Mouse (Mus musculus) gastrocnemius, adult 2 months (tissue): ENCODE data around the gene 1700007K13Rik. TPM values are rescaled to one million over a fixed set of nuclear protein-coding genes. Genes with fewer than 3 reads are reported as not detected.

ENCODE experiments used
- DNase-seq: peaks from one replicate; pipeline ENCODE4 v3.0.0; 2022
- H3K27ac ChIP-seq: fragments of 200-600 bp; 2 replicates; pipeline ENCODE4 v1.8.1; 2022; ENCODE audit warnings: mild to moderate bottlenecking
- H3K4me3 ChIP-seq: fragments of 200-600 bp; 2 replicates; pipeline ENCODE4 v1.8.1; 2022; ENCODE audit warnings: mild to moderate bottlenecking, moderate library complexity
- CTCF ChIP-seq: fragments of 200-600 bp; IDR thresholded peaks from 2 replicates; pipeline ENCODE4 v1.8.1; 2022; ENCODE audit warnings: antibody characterized with exemption, mild to moderate bottlenecking, moderate library complexity
- intact Hi-C: fragments of 180-260 bp; cut with DNase I; formaldehyde crosslinking; loops from one replicate; pipeline ENCODE4 v1.15.1; 2025
- total RNA-seq, 2 experiments: library from RNA; stranded (reverse); gene quantifications; 2 replicates each; pipeline ENCODE4 v1.2.3; 2021

Gene 1700007K13Rik
- total RNA-seq, 2 experiments from 2014 or later: 0.33 to 0.36 TPM

DNA sequence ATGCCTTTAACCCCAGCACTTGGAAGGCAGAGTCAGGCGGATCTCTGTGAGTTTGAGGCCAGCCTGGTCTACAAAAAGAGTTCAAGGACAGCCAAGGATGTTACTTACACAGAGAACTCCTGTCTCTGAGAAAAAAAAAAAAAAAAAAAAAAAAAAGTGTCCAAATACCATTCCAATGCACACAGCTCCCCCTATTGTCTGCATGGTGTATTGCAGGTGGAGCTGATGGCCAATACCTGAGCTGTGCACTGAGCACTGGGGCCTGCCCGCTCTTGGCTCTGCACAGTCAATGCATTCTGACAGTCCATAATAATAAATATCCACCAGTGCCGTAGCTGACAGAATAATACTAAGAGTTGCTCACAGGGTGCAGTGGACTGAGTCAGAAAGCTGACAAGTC lies 2.2 kb downstream of the 1700007K13Rik start:
- DNase-seq: peak; percentile 66

DNA sequence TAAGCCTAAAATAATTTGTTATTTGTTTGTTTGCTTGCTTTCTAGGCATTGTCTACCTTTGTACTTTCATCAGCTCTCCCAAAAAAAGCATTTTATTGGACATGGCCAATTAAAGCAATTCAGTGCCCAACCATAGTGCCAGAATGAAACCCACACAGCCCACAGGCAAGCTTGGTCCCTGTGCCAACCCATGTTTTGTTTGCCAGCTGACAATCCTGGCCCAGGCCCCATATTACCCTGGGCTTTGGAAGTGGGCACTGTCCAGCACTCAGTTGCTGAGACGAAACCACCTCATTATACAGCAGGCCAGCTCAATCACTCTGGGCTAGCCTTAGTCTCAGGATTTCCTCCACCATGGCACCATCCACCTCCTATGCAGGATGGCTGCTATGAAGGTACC lies 9.5 kb downstream of the 1700007K13Rik start:
- no peak for TF ChIP-seq CTCF
- intact Hi-C loops: no loop called here
- DNase-seq: no peak

More for the DNA sequence above, 2.2 kb downstream of the 1700007K13Rik start:
- intact Hi-C loops: no loop called here
- Histone ChIP-seq H3K4me3 (no peak overlapping the region), H3K27ac (no peak overlapping the region)
- TF ChIP-seq CTCF: peak; percentile 78

DNA sequence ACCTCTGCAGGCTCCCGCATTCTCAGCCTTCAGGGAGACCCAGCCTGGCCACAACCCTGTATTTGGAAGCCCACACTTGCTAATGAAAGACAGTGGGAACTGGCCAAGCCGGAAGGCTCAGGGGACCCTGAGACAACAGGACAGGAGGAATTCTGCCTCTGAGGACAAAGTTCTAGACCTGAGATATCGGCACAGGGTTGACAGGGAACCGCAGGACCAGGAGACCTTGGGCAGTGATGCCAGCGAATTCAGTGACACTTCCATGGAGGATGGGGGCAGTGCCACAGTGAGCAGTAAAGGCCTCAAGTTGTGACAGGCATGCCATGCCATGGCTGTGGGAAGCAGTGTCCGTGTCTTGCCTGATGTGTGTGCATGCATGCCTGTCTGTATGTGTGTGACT lies 12.6 kb downstream of the 1700007K13Rik start:
- DNase-seq: no peak
- intact Hi-C loops: no loop called here
- no peak for TF ChIP-seq CTCF
- Histone ChIP-seq H3K4me3 (no peak overlapping the region), H3K27ac (no peak overlapping the region)

More for the DNA sequence above, 9.5 kb downstream of the 1700007K13Rik start:
- H3K27ac ChIP-seq: no peak overlapping the region
- H3K4me3 ChIP-seq: no peak overlapping the region

DNA sequence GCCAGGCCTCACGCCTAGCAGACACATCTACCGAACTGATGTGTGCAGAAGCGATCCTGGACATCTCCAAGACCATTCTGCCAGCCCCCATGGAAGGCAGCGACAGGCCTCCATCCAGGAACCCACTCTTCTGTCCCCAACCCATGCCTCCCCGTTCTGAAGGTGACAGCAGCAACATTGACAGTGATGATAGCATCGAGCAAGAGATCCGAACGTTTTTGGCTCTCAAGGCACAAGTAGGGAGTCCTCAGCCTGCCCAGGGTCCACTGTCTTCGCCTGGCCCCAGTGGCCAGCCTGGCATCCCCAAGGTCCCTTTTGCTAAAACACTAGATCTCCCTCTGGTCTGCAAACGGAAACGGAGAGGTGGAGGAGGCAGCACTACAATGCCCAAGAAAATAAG lies 14.5 kb downstream of the 1700007K13Rik start:
- no peak for DNase-seq
- Histone ChIP-seq H3K27ac (no peak overlapping the region), H3K4me3 (no peak overlapping the region)
- no peak for TF ChIP-seq CTCF
- intact Hi-C loops: no loop called here

DNA sequence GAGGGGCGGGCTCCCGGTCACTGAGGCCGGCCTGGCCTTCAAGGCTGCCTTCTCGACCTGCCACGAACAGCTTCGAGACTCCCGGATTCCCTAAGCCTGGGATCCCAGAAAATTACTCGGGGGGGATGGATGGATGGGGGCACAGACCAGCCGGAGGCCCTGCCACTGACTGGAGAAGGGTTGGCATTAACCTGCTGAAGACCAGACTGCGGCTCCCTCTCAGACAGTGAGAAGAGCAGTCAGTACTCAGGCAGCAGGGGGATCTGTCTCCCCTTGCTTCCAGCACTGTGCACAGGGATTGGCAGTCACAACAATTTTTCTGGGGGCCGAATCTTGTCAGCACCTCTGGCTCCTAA lies 18.8 kb downstream of the 1700007K13Rik start:
- no peak for TF ChIP-seq CTCF
- intact Hi-C loops: no loop called here
- DNase-seq: no peak

DNA sequence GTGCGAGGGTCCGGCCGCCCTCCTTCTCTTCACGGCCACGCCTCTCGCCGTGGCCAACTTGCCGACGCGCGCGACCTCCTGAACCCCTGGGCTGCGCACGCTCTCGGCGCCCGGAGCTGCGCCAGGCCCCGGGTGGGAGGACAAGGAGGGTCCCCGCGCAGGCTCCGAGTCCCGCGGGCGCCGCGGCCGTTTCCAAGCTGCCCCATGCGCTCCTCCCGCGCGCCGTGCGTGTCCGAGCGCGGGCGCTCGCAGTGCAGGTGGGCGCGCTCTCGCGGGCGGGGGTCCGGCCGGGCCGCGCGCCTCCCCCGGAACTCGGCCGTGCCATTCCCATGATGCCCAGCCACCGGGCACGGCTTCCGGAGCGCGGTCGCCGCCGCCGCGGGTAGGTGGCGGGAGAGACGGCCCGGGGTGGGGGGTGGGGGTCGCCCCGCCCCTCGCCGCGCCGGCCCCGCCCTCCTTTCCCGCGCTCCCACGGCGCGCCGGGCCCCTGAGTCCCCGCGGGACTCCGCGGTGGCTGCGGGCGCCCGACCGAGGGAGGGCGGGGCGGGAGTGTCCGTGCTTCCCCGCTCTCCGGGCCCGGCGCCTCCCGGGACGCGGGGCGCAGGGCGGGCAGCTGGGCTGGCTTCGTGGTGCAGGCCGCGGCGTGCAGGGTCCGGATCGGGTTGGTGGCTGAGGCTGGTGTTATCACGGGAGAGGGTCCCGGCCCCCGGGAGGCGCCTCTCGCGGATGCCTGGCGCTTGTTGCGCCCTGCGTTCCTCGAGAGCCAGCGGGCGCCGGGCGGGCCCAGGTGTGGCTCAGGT lies 19.4 kb downstream of the 1700007K13Rik start, which contains the start of gene Ppp1r26:
Ppp1r26 (plus strand) TSS at position 286 of the 800 bp plus-strand sequence.
- peak; percentile 70 for DNase-seq
- no peak for TF ChIP-seq CTCF
- Histone ChIP-seq H3K4me3 (peak within 1 kb of the TSS; percentile 88), H3K27ac (peak within 1 kb of the TSS; percentile 74)
- intact Hi-C loops: no loop called here

More for the DNA sequence above, 18.8 kb downstream of the 1700007K13Rik start:
- Histone ChIP-seq H3K4me3 (peak overlapping the region; percentile 88), H3K27ac (peak overlapping the region; percentile 68)

DNA sequence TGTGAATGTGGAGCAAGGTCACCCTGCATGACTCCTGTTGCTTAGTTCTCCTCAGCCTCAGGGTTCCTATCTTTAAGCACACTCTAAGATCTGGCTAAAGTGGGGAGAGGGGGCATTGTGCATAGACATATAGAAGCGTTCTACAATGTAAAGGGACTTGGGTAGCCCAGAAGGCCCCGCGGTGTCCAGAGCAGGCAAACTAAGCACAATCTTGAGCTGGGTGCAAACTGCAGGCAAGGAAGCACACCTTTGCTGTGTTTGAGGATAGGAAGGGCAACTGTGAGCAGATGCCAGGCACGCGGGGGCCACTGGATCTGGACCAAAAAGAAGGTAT lies 20.0 kb downstream of the 1700007K13Rik start:
- no peak for DNase-seq
- intact Hi-C loops: no loop called here
- Histone ChIP-seq H3K4me3 (peak overlapping the region; percentile 88), H3K27ac (peak overlapping the region; percentile 74)
- no peak for TF ChIP-seq CTCF

DNA sequence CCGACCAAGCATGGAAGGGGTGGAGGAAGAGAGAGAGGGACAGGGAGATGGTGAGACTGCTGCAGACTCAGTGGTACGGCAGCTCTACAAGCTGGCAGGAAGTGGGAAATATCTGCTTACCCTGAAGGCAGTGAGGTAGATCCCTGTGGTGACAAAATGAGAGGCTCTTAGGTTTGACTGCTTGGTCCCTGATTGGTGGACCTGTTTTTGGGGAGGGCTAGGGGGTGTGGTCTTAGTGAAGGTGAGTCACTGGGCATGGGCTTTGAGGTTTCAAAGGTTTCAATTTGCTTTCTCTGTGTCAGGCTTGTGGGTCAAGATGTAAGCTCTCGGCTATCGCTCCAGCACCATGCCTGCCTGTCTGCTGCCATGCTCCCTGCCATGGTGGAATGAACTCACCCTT lies 21.1 kb downstream of the 1700007K13Rik start:
- TF ChIP-seq CTCF: no peak

DNA sequence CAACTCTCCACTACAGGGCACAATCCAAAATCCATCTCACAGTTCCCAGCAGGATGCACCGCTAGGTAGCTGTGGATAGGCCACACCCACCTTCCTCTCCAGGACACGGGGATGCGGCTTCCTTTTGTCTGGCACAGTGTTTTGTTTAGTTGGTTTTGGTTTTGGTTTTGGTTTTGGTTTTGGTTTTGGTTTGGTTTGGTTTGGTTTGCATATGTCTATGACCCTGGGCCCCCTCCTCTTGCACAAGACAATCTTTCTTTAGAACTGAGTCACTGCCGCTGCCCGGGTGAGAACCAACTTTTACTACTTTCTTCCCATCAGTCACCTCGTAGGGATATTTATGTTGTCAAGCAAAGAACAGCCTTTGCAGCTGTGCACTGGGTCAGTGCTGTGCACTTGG lies 25.3 kb downstream of the 1700007K13Rik start:
- intact Hi-C loops: no loop called here

More for the DNA sequence above, 21.1 kb downstream of the 1700007K13Rik start:
- DNase-seq: no peak
- H3K4me3 ChIP-seq: no peak overlapping the region
- H3K27ac ChIP-seq: no peak overlapping the region
- intact Hi-C loops: no loop called here

DNA sequence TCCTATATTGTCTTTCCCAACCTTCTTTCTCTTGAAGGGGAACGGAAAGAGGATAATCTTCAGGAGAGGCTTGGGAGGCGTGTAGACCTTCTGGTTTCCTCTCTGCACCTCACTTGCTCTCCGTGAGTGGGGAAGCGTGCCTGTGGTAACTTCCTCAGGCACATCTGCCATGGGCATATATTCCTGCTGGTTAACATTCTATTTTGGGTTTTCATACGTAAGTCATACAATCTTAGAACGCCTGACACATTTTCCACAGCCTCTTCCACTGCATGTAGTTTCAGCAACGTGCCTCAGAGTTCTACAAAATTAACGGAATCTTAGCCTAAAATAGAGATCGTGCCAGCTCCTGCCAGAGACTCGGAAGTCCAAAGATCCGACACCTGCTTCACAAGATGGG lies 30.7 kb downstream of the 1700007K13Rik start:
- no peak for TF ChIP-seq CTCF
- H3K4me3 ChIP-seq: peak overlapping the region; percentile 43; the same call in 1 of the 2 replicates
- DNase-seq: no peak
- H3K27ac ChIP-seq: peak overlapping the region; percentile 10; the same call in 1 of the 2 replicates
- intact Hi-C loops: no loop called here

More for the DNA sequence above, 25.3 kb downstream of the 1700007K13Rik start:
- Histone ChIP-seq H3K4me3 (no peak overlapping the region), H3K27ac (no peak overlapping the region)
- DNase-seq: no peak
- no peak for TF ChIP-seq CTCF

DNA sequence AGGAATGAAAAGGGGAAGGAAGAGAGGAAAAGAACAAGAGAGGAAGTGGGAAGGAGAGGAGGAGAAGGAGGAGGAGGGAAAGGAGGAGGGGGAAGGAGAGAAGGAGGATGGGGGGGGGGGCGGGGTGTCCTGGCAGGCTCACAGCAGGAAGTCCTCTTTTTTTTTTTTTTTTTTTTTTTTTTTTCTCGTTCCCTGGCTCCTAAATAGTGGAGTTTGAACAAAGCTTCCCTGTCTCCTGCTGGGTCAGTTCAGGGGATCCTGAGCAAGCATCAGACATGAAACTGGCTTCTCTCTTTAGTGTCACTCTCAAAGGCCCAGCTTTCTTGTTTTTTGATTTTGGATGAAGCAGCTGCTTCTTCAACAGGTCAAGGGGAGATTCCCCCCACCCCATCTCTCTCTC lies 32.6 kb downstream of the 1700007K13Rik start:
- Histone ChIP-seq H3K27ac (no peak overlapping the region), H3K4me3 (no peak overlapping the region)
- DNase-seq: no peak
- TF ChIP-seq CTCF: no peak
- intact Hi-C loops: no loop called here

DNA sequence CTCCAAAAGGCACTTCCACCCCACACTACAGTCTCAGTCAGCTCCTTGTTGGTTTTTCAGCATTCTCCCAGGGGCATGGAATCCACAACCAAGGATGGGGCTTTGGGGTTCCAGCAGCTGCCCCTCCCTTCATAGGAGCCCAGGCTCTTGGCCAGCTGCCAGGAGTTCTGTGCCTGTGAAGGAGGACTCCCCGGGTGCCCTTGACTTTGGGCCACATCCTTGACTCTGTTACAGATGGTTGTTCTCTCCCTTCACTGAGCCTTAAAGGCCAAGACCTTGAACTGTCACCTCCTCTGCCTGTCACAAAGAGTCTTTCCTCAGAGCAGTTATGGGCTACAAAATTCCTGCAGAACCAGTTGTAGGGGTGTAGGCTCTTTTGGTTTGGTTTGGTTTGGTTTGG lies 33.3 kb downstream of the 1700007K13Rik start:
- intact Hi-C loops: no loop called here
- DNase-seq: peak; percentile 45
- TF ChIP-seq CTCF: no peak
- Histone ChIP-seq H3K27ac (no peak overlapping the region), H3K4me3 (no peak overlapping the region)

DNA sequence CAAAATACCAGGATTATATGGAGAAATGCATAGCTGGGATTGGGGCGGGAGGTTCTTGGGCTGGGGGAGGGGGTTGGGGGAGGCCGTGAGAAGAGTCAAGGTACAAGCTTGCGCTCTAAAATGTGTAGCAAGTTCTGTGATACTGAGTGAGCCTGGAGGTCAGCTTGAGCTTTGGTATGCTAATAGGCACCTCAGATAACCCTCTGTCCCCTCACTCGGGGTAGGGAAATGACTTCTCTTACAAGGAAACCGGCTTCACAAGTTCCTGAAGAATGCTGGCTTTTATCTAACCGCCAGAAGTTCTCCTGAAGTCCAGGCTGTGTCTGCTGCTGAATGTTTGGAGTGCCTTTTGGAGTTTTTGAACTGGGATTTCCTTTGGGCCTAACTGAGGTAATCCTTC lies 35.3 kb downstream of the 1700007K13Rik start:
- no peak for DNase-seq
- Histone ChIP-seq H3K4me3 (no peak overlapping the region), H3K27ac (no peak overlapping the region)
- intact Hi-C loops: no loop called here
- TF ChIP-seq CTCF: no peak

DNA sequence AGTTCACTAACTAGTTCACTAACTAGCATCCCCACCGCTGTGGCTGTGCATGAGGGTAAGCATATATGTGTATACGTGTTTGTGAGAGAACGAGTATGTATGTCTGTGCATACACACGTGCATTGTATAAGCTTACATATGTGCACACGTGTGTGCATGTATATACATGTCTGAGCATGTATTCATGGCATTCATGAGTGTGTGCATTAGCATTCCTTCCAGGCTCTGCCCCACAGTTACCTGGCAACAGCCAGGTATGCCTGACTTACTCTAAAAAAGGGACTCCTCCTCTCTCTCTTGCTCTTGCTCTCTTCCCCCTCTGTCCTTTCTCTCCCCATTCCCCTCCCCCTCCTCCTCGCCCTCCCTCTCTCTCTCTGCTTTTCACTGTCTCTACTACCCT lies 38.9 kb downstream of the 1700007K13Rik start:
- intact Hi-C loops: loop anchor here (10.0 kb wide), 1 partner anchor 342 kb away; the partner anchor contains the start of gene Fcnb
- no peak overlapping the region for H3K4me3 ChIP-seq
- DNase-seq: no peak
- TF ChIP-seq CTCF: no peak
- no peak overlapping the region for H3K27ac ChIP-seq
